Mouse (Mus musculus): ENCODE data around the gene 4930556J24Rik.

- no peak for TF ChIP-seq GATA1 (IDR thresholded peaks at IDR 0.05; ENCODE audit: borderline replicate concordance, low read length)
- TF ChIP-seq FLI1 (IDR thresholded peaks at IDR 0.05; ENCODE audit: low read length): no peak
These were observed 14.8 kb downstream of the 4930556J24Rik start for GRCm38 (mm10) chr11:3961761-3962160.
